Mouse (Mus musculus): ENCODE measurements around the gene Grsf1. TPM values are rescaled to one million over a fixed set of nuclear protein-coding genes. Genes with fewer than 3 reads are reported as not detected.

The Grsf1 gene
- 64.1 and 67.5 TPM in 2 replicates for polyA plus RNA-seq (2012; rRNA removed)

DNA sequence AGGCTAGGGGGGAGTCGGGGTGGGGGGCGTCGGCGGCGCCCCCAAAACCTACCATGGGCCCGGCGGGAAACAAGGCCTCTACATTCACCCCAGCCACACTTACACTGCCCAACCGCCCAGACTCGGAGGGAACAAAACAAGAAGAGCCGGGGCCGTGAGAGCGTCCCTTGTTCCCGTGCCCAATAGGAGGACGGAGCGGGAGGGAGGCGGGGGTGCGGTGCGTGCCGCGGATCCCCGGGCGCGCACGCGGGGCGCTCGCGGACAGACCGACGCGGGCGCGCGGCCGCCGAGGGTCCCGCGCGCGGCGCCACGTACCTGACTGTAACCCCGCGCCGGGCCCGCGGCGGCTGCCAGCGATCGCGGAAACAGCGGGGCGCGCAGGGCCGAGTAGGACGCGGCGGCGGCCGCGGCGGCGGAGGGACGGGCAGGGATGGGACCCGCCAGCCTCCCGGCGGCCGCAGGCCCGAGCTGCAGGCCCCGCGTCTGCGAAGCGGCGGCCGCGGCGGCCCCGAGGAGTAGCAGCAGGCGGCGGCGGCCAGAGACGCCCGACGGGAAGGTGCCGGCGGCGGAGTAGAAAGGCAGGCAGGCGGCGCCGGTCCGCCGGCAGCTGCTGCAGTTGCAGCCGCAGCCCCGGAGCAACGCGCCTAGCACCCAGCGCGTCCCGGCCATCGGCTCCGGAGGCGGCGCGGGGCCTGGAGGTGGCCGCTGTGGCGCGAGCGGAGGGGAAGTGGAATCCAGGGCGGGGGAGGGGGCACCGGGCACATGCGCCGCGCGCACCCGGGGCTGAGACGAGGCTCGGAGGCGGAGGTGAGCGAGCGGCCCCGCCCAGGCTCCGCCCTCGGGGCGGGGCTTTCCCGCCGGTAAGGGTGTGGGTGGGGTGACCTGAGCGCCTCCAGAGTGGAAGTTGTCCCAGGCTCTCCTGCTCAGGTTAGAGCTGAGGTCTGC is at the start of gene Grsf1:
Gene Grsf1 (minus strand): TSS at position 729 of the 945 bp plus-strand sequence.
- TF ChIP-seq POLR2A (IDR thresholded peaks at IDR 0.05; ENCODE audit: borderline replicate concordance, extremely low read depth, insufficient read depth, insufficient read length, poor library complexity, severe bottlenecking) (peak; percentile 92), CTCF (IDR thresholded peaks at IDR 0.05; ENCODE audit: borderline replicate concordance, extremely low read depth, insufficient read depth, insufficient read length) (no peak)
- DNase-seq (ENCODE audit: low read depth), result peak; percentile 94

DNA sequence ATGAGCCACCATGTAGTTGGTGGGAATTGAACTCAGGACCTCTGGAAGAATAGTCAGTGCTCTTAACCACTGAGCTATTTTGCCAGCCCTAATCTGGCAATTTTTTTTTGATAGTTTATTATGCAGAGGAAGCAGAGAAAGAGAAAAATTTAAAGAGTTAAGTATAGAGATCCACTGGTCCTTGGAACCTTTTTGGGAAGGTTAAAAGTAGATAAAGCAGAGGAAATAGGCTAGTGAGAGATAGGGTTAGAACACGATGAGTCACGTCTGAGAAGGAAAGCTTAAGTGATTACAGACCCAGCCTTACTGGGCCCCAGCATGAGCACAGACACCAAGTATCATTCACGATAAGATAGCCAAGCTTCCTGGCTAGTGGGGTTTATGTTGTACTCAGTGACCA is 48.1 kb upstream of the Grsf1 start:
- DNase-seq (ENCODE audit: low read depth), result no peak
- no peak for TF ChIP-seq POLR2A (IDR thresholded peaks at IDR 0.05; ENCODE audit: borderline replicate concordance, extremely low read depth, insufficient read depth, insufficient read length, poor library complexity, severe bottlenecking)
- TF ChIP-seq CTCF (IDR thresholded peaks at IDR 0.05; ENCODE audit: borderline replicate concordance, extremely low read depth, insufficient read depth, insufficient read length), result no peak

DNA sequence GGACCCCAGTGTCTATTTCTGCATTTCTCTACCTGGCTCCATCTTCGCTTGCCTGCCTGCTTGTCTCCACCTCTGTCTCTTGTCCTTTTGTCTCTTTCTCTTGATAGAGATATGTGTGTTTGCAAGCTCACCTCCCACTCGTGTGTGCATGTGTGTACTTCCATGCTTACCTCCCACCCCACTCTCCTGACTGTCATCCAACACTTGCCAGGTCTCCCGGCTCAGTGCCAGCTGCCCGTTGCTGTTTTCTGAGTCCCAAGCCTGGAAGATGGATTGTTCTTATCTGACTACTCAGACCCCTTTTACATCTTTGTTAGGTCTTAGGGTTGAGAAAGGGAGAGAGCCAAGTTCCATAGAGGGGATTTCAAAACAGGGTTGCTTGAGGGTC is 46.2 kb upstream of the Grsf1 start:
- TF ChIP-seq CTCF (IDR thresholded peaks at IDR 0.05; ENCODE audit: borderline replicate concordance, extremely low read depth, insufficient read depth, insufficient read length), result no peak
- TF ChIP-seq POLR2A (IDR thresholded peaks at IDR 0.05; ENCODE audit: borderline replicate concordance, extremely low read depth, insufficient read depth, insufficient read length, poor library complexity, severe bottlenecking), result no peak
- DNase-seq (ENCODE audit: low read depth), result peak; percentile 44

- TF ChIP-seq POLR2A (IDR thresholded peaks at IDR 0.05; ENCODE audit: borderline replicate concordance, extremely low read depth, insufficient read depth, insufficient read length, poor library complexity, severe bottlenecking) (no peak), CTCF (IDR thresholded peaks at IDR 0.05; ENCODE audit: borderline replicate concordance, extremely low read depth, insufficient read depth, insufficient read length) (no peak)
- peak; percentile 58 for DNase-seq (ENCODE audit: low read depth)
Observed at GRCm38 (mm10) chr5:88721565-88722212, 45.7 kb upstream of the Grsf1 start.

DNA sequence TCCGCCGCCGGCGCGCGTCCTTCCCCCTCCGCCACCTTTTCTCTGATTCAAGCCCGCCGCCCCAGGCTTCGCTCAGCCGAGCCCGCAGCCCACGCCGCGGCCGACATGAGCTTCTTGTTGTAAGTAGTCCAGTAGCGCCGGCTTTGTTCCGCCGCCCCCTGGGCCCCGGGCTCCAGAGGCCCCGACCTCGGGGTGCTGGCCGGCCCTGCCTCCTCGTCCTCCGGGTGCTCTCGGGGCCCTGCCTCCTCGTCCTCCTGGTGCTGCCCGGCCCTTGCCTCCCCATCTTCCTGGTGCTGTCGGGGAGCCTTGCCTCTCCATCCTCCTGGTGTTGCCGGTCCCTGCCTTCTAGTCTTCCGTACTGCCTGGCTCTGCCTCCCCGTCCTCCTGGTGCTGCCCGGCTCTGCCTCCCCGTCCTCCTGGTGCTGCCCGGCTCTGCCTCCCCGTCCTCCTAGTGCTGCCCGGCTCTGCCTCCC is 45.1 kb upstream of the Grsf1 start:
- TF ChIP-seq POLR2A (IDR thresholded peaks at IDR 0.05; ENCODE audit: borderline replicate concordance, extremely low read depth, insufficient read depth, insufficient read length, poor library complexity, severe bottlenecking) (no peak), CTCF (IDR thresholded peaks at IDR 0.05; ENCODE audit: borderline replicate concordance, extremely low read depth, insufficient read depth, insufficient read length) (no peak)
- DNase-seq (ENCODE audit: low read depth), result no peak

- DNase-seq (ENCODE audit: low read depth), result peak; percentile 97
- peak; percentile 92 for TF ChIP-seq POLR2A (IDR thresholded peaks at IDR 0.05; ENCODE audit: borderline replicate concordance, extremely low read depth, insufficient read depth, insufficient read length, poor library complexity, severe bottlenecking)
- no peak for TF ChIP-seq CTCF (IDR thresholded peaks at IDR 0.05; ENCODE audit: borderline replicate concordance, extremely low read depth, insufficient read depth, insufficient read length)
Observed at GRCm38 (mm10) chr5:88720116-88721002, 44.4 kb upstream of the Grsf1 start, which contains the start of gene Mob1b. Gene Mob1b (plus strand): TSS chr5:88720855.

DNA sequence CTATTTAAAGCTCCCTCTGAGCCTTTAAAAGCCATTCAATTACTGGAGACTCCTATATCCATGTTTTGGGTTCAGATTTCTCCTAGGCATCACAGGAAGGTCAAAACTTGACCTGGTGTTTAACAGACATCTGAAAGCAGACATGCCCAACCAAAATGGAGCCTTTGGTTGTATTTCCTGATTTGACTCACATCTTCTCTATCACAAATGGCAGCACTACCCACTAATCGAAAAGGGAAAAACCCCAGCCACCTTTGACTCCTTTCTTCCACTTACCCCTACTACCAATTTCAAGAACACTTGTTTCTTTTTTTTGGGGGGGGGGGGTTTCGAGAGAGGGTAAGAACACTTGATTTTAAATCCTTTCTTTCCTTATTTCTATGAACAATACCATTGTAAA is 41.0 kb upstream of the Grsf1 start:
- no peak for DNase-seq (ENCODE audit: low read depth)
- TF ChIP-seq CTCF (IDR thresholded peaks at IDR 0.05; ENCODE audit: borderline replicate concordance, extremely low read depth, insufficient read depth, insufficient read length), result no peak
- TF ChIP-seq POLR2A (IDR thresholded peaks at IDR 0.05; ENCODE audit: borderline replicate concordance, extremely low read depth, insufficient read depth, insufficient read length, poor library complexity, severe bottlenecking), result no peak

GRCm38 (mm10) chr5:88712328-88712727 is 36.4 kb upstream of the Grsf1 start:
- TF ChIP-seq CTCF (IDR thresholded peaks at IDR 0.05; ENCODE audit: borderline replicate concordance, extremely low read depth, insufficient read depth, insufficient read length) (no peak), POLR2A (IDR thresholded peaks at IDR 0.05; ENCODE audit: borderline replicate concordance, extremely low read depth, insufficient read depth, insufficient read length, poor library complexity, severe bottlenecking) (no peak)

DNA sequence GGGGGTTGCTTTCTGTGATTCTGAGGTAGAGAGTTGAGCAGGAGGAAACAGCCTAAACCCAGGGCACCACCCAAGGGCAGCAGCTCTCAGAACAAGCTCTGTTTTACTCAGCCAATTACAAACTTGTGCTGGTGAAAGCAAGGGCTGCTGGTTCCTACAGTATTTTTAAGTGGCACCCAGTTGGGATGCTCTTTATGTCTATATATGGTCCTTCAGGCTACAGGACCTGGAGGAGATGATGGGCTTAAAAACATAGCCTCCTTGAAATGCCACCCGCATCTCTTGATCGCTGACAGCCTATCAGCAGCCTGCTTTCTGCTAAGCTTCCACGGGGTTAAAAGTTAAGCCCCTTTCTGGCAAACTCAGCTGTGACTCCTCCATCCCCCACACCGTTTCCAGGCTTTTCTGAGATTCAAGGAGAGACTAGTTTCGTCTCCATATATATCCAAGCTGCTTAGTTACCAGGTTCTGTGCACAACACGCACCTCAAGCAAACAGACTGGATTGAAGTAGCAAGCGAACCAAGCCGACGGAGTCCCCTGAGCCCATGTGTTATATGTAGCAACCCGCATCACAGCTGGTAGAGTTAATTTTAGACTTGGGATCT is 35.8 kb upstream of the Grsf1 start:
- no peak for TF ChIP-seq CTCF (IDR thresholded peaks at IDR 0.05; ENCODE audit: borderline replicate concordance, extremely low read depth, insufficient read depth, insufficient read length)
- TF ChIP-seq POLR2A (IDR thresholded peaks at IDR 0.05; ENCODE audit: borderline replicate concordance, extremely low read depth, insufficient read depth, insufficient read length, poor library complexity, severe bottlenecking), result no peak
- peak; percentile 40 for DNase-seq (ENCODE audit: low read depth)

More at GRCm38 (mm10) chr5:88712328-88712727, 36.4 kb upstream of the Grsf1 start:
- DNase-seq (ENCODE audit: low read depth), result no peak

DNA sequence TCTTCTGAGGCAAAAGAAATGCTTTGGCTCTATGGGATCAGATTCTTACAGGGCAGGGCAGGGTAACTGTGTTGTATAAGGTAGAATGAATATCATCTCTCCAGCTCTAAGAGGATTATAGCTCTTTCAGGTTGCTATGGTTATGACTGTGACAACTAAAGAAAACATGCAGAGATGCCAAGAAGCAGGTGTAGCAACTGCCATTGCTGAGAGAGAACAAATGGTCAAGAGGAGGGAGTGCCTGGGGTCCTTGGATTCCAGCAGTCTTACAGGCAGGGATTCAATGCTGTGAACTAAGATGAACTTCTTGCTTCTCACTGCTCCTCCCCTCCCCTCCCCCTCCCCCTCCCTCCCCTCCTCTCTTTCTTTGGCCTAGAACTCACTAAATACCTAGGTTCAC is 35.2 kb upstream of the Grsf1 start:
- peak; percentile 53 for DNase-seq (ENCODE audit: low read depth)

More for the DNA sequence above, 35.2 kb upstream of the Grsf1 start:
- TF ChIP-seq CTCF (IDR thresholded peaks at IDR 0.05; ENCODE audit: borderline replicate concordance, extremely low read depth, insufficient read depth, insufficient read length) (no peak), POLR2A (IDR thresholded peaks at IDR 0.05; ENCODE audit: borderline replicate concordance, extremely low read depth, insufficient read depth, insufficient read length, poor library complexity, severe bottlenecking) (no peak)

All from brain, embryonic 14.5 days (tissue).